Mouse (Mus musculus) heart, embryonic 16.5 days (tissue): ENCODE data around the gene Fyb. TPM values are rescaled to one million over a fixed set of nuclear protein-coding genes. Genes with fewer than 3 reads are reported as not detected.

Experiments
- ATAC-seq: fragments of 200-750 bp; cut with Nextera tagmentation; replicated peaks from 2 replicates; pipeline ENCODE4 v1.8.0; 2017; ENCODE audit warnings: moderate number of reproducible peaks; ENCODE audit not compliant: insufficient read depth, low FRiP score; ENCODE audit errors: extremely low read depth
- H3K27ac ChIP-seq: fragments of 300-500 bp; sonication (generic); 2 replicates; pipeline ENCODE4 v1.5.1; 2014; ENCODE audit warnings: mild to moderate bottlenecking, low read length, control low read depth, moderate library complexity
- H3K27me3 ChIP-seq: fragments of 300-500 bp; sonication (generic); 2 replicates; pipeline ENCODE4 v1.6.1; 2014; ENCODE audit warnings: low read length, mixed read lengths; ENCODE audit not compliant: control insufficient read depth, insufficient read depth
- H3K36me3 ChIP-seq: fragments of 300-500 bp; sonication (generic); 2 replicates; pipeline ENCODE4 v1.6.1; 2014; ENCODE audit not compliant: control insufficient read depth, insufficient read depth
- H3K4me1 ChIP-seq: fragments of 300-500 bp; sonication (generic); 2 replicates; pipeline ENCODE4 v1.6.1; 2014; ENCODE audit warnings: low read length, mixed read lengths; ENCODE audit not compliant: control insufficient read depth, insufficient read depth
- H3K4me2 ChIP-seq: fragments of 300-500 bp; sonication (generic); 2 replicates; pipeline ENCODE4 v1.6.1; 2014; ENCODE audit warnings: low read depth, mild to moderate bottlenecking, control low read depth, low read length
- H3K4me3 ChIP-seq: fragments of 300-500 bp; sonication (generic); 2 replicates; pipeline ENCODE4 v1.5.1; 2014; ENCODE audit warnings: mild to moderate bottlenecking, control low read depth, low read length
- H3K9ac ChIP-seq: fragments of 300-500 bp; sonication (generic); 2 replicates; pipeline ENCODE4 v1.6.1; 2014; ENCODE audit warnings: low read length, control low read depth
- H3K9me3 ChIP-seq: fragments of 300-500 bp; sonication (generic); replicated peaks from 2 replicates; pipeline ENCODE4 v1.6.1; 2016; ENCODE audit warnings: low read length; ENCODE audit not compliant: control insufficient read depth
- WGBS: fragments of 180-500 bp; shearing (Covaris S2); extraction: QIAGEN DNeasy Blood & Tissue Kit; methylation state at CpG from one replicate; pipeline ENCODE4 v1.1.7; 2014; 5-methylcytosine and 5-hydroxymethylcytosine counted together
- polyA plus RNA-seq: library from polyadenylated mRNA; unstranded; fragments of >200 nt; fragmentation: Nextera tagmentation; extraction: Ambion mirVana; gene quantifications from 2 replicates; pipeline ENCODE4 v1.2.1, GENCODE M21; 2015

The Fyb gene
- polyA plus RNA-seq, 1 experiment from 2014 or later: 18.2 TPM

DNA sequence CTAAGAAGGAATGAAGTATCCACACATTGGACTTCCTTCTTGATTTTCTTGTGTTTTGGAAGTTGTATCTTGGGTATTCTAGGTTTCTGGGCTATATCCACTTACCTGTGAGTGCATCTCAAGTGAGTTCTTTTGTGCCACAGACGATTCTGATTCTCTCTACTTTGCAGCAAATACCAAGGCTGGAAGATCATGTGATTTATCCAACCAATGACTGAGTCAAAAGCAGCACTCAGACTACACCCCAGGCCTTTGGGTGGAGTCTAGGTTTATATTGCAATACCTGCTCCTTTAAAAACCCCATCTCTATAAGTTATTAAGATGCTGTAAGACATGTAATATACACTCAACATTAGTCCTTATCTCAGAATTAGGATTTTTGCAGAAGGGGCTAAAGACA lies 77.7 kb downstream of the Fyb start:
- no peaks in the 10 kb centered on the region for H3K36me3 ChIP-seq
- H3K9ac ChIP-seq: no peak overlapping the region
- H3K27me3 ChIP-seq: no peaks in the 10 kb centered on the region
- 60% methylated on average over 1 of the region's 1 CpGs for WGBS
- H3K9me3 ChIP-seq: no peaks in the 10 kb centered on the region
- no peak overlapping the region for H3K4me3 ChIP-seq
- no peaks in the 10 kb centered on the region for H3K4me1 ChIP-seq
- no peak overlapping the region for H3K4me2 ChIP-seq
- H3K27ac ChIP-seq: no peak overlapping the region
- ATAC-seq: no peak

DNA sequence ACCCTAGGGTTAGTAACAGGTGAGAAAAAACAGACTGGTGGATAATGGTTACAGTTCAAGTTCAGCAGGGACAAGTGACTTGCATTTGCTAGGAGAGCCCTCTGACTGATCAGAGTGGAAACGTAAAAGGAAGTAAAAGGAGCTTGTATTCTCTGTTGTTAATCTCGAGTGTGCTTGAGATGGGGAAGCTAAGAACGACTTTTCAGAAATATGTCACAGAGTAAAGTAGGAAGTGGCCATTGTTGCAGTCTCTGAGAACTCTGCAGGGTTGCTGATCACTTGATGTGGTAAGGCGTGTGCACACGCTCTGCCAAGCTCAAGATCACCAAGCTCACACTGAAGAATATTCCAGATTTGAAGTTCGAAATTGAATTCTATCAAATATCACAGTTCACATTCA lies 78.7 kb downstream of the Fyb start:
- Histone ChIP-seq H3K9me3 (no peaks in the 10 kb centered on the region), H3K36me3 (no peaks in the 10 kb centered on the region), H3K9ac (no peak overlapping the region), H3K4me1 (no peaks in the 10 kb centered on the region), H3K4me2 (no peak overlapping the region), H3K27me3 (no peaks in the 10 kb centered on the region), H3K4me3 (no peak overlapping the region), H3K27ac (no peak overlapping the region; the same call in 1 of the 2 replicates)
- ATAC-seq: no peak
- 48% methylated on average over 6 of the region's 6 CpGs for WGBS

DNA sequence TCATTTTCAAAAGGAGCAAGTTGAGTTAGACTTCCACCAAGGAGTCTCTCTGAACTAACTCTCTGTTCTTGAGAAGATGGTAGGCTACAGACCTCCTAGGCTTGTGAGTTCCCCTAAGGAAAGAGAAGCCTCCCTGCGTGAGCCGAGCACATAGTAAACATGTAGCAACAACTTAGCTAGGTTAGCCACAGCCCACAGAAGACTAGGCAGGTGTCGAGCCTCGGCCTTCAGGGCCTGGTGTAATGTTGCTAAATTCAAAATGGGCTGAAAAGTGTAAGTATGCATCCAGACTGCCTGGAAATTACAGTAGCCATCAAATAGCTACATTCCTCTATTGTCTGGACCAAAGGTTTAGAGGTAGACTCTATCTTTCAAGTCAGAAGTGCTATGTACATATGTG lies 79.3 kb downstream of the Fyb start:
- Histone ChIP-seq H3K27me3 (no peaks in the 10 kb centered on the region), H3K4me3 (no peak overlapping the region), H3K36me3 (no peaks in the 10 kb centered on the region), H3K9ac (no peak overlapping the region), H3K27ac (peak overlapping the region; percentile 30), H3K9me3 (no peaks in the 10 kb centered on the region), H3K4me1 (no peaks in the 10 kb centered on the region), H3K4me2 (no peak overlapping the region)
- 78% methylated on average over 4 of the region's 4 CpGs for WGBS
- no peak for ATAC-seq

DNA sequence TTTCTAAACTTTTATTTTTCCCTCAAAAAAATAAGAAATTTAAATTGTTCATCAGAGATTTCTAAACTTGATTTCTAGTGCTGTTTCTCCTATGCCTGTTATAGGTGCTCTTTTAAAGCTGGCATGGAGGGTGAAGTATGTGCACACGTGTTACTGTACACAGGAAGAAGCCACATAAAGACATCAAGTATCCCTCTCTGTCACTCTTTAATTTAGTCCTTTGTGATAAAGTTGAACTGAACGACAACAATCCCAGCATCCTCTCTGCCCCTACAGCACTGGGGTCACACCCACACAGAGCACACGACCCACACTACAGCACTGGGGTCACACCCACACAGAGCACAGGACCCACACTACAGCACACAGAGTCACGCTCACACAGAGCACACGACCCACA lies 88.0 kb downstream of the Fyb start:
- Histone ChIP-seq H3K27me3 (no peaks in the 10 kb centered on the region), H3K4me2 (no peak overlapping the region), H3K9me3 (no peaks in the 10 kb centered on the region), H3K9ac (no peak overlapping the region), H3K4me3 (no peak overlapping the region), H3K4me1 (no peaks in the 10 kb centered on the region), H3K36me3 (no peaks in the 10 kb centered on the region), H3K27ac (no peak overlapping the region)
- 71% methylated on average over 5 of the region's 5 CpGs for WGBS
- no peak for ATAC-seq

DNA sequence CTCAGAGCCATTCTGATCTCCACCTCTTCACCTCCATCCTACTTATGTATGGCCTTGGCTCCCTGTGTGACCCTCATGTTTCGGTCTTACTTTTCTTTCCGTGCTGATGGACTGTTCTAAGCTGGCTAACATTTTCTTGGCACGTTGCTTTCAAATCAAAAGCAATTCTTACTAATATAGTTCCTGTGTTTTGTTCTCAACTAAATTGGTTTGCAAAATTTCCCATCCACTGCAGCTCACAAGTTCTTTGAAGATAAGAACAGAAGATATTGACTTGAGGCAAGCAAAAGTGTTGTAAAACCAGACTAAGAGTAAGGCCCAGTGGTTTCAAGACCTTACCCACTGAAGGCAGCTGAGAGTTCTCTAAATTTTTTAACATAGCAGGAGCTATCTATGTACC lies 90.2 kb downstream of the Fyb start:
- Histone ChIP-seq H3K9ac (no peak overlapping the region), H3K4me2 (no peak overlapping the region), H3K27me3 (no peaks in the 10 kb centered on the region), H3K9me3 (no peaks in the 10 kb centered on the region), H3K4me3 (no peak overlapping the region), H3K4me1 (no peaks in the 10 kb centered on the region), H3K36me3 (no peaks in the 10 kb centered on the region), H3K27ac (no peak overlapping the region)
- WGBS: 67% methylated on average over 3 of the region's 3 CpGs
- no peak for ATAC-seq

DNA sequence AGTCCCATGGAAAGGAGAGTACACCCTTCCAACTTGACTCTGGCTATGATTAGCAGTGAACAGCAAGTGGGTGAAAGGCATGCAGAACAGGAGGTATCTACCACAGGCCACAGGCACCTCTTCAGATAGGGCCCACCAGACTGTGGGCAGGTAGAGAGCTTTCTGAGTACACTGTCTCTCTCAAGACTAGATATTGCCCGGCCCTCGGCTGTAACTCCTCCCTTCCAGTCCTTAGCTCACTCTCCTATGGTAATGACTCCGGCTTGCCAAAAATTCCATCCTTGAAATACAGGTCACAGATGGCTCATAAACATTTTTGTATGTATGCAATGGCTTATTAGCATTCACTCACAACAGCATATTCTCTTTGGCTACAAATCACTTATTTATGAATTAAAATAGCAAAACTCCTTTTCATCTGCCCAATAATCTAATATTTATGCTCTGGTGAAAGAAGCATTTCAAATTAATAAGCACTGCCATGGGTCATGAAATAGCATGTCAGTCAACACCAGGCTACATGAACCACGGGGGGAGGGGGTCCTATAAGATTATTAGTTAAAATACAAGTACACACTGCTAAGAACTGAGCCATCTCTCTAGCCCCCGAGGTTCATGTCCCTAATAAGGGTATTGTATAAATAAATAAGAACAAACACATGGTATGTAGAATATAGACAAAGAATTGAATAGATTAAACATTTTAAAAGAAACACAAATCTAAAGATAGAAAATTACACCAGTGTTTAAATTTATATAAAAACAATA lies 93.9 kb downstream of the Fyb start:
- 63% methylated on average over 5 of the region's 5 CpGs for WGBS
- no peak overlapping the region for H3K4me3 ChIP-seq
- H3K27me3 ChIP-seq: no peaks in the 10 kb centered on the region
- H3K9ac ChIP-seq: no peak overlapping the region
- H3K36me3 ChIP-seq: no peaks in the 10 kb centered on the region
- no peaks in the 10 kb centered on the region for H3K9me3 ChIP-seq
- no peak overlapping the region for H3K4me2 ChIP-seq
- ATAC-seq: no peak
- no peak overlapping the region for H3K27ac ChIP-seq
- H3K4me1 ChIP-seq: no peaks in the 10 kb centered on the region

DNA sequence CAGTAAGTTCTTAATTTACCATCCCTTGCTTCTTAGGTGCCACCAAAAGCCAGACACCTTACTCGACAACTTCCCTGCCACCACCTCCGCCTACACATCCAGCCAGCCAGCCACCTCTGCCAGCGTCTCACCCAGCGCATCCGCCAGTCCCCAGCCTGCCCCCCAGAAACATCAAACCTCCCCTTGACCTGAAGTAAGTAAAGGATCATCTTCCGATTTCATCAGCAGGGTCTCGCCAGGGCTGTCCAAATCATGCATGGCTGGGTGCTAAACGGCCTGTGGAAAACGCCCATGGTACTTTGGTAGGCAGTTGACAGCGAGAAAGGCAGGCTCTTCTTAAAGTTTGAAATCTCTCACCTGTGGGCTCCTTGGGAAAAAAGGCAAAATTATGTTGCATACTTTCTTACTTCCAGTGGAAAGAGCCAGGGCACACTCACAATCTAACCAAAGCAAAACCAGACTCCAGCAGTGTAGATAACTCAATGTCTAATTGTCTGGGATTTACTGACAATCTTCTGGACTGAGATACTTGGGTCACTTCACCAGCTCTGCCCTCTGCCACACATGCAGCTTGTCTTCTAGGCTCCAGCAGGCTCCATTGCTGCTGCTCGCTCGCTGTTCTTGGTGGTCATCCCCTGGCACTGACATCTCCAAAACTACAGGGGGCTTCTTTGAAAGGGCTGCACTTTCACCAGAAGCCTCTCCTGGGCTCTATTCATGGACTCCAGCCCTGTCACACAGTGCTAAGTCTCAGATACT lies 97.1 kb downstream of the Fyb start:
- Histone ChIP-seq H3K4me3 (no peak overlapping the region), H3K4me1 (peaks cover under 1% of the 10 kb centered on the region; the same call in 1 of the 2 replicates), H3K27me3 (no peaks in the 10 kb centered on the region), H3K36me3 (no peaks in the 10 kb centered on the region), H3K9ac (no peak overlapping the region), H3K4me2 (no peak overlapping the region), H3K27ac (no peak overlapping the region), H3K9me3 (no peaks in the 10 kb centered on the region)
- WGBS: 83% methylated on average over 12 of the region's 12 CpGs
- no peak for ATAC-seq

DNA sequence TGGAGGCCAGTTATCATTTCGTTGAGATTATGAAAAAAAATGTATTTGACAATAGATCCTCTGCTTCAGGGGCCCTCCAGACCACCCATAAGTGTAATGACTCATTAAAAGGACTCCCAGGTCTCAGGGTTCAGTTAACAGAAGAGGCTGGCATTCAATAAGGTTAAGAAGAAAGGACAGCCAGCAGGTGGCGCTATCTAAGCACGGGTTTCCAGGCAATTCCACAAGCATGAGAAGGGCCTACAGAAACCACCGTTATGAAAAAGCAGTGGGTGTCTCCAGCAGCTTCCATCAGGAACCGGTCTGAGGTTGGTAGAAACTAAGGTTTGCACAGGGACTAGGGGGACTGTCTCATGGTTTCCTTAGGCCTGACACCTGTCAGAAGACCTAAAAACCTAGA lies 99.9 kb downstream of the Fyb start:
- no peaks in the 10 kb centered on the region for H3K36me3 ChIP-seq

DNA sequence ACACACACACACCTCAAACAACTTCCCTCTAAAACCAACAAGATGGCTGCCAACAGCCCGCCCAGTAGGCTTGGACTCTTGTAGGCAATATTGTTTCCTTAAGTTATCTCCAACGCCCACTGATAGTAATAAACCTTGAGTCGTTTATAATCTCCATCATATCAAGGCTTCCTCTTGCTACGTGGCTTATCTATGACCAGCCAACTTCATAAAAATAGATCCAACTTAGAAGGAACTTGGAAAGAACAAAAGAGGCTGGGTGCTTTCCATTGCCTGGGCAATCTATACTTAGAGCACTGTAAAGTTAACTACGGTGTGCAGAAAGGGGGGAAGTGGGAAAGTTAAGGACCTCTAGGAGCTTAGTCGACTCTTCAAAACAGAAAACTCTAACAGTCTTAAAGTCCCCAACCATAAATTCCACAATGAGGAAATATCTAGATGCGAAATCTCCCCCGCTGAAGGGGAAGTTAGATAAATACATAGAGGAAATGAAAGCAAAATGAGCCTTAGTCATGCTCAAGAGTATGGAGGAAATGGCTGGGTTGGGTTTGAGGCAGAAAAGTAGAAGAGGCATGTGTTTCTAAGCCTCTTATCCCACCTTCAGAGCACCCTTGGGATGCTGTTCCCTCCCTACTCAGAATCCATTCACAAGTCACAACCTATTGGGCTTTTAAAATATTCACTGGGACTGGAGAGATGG lies 101.0 kb downstream of the Fyb start:
- Histone ChIP-seq H3K9ac (no peak overlapping the region), H3K4me2 (no peak overlapping the region), H3K27me3 (no peaks in the 10 kb centered on the region), H3K9me3 (no peaks in the 10 kb centered on the region), H3K4me3 (no peak overlapping the region), H3K4me1 (peaks cover 9% of the 10 kb centered on the region), H3K27ac (no peak overlapping the region), H3K36me3 (no peaks in the 10 kb centered on the region)
- WGBS: 56% methylated on average over 8 of the region's 8 CpGs
- no peak for ATAC-seq

More for the DNA sequence above, 99.9 kb downstream of the Fyb start:
- Histone ChIP-seq H3K4me3 (no peak overlapping the region), H3K4me1 (peaks cover 9% of the 10 kb centered on the region), H3K27ac (no peak overlapping the region; the same call in 1 of the 2 replicates), H3K9ac (no peak overlapping the region), H3K27me3 (no peaks in the 10 kb centered on the region), H3K4me2 (no peak overlapping the region), H3K9me3 (no peaks in the 10 kb centered on the region)
- ATAC-seq: no peak; the same call in 1 of the 2 replicates
- WGBS: 7% methylated on average over 5 of the region's 5 CpGs
